Mouse (Mus musculus) splenic B cell, adult 2 months (primary cell): Measurements from ENCODE around the gene Hdlbp.
"Not testable (repeated sequence)": the region's sequence is repeated elsewhere in the genome, so short reads cannot be mapped to it uniquely, and the experiment has no call there.

ENCODE experiments used
- DNase-seq: peaks from one replicate; pipeline ENCODE4 v3.0.0-alpha.2; 2011; ENCODE audit warnings: low read depth, low spot score
- H3K27me3 ChIP-seq: 2 replicates; pipeline ENCODE4 v1.6.1; 2012; ENCODE audit warnings: mild to moderate bottlenecking, low read length, moderate library complexity, mixed read lengths; ENCODE audit not compliant: control insufficient read depth, poor library complexity, insufficient read depth, severe bottlenecking
- H3K36me3 ChIP-seq: 2 replicates; pipeline ENCODE4 v1.6.1; 2012; ENCODE audit warnings: mild to moderate bottlenecking, low read length, moderate library complexity, mixed read lengths; ENCODE audit not compliant: control insufficient read depth, poor library complexity, insufficient read depth, severe bottlenecking

Hdlbp gene

DNA sequence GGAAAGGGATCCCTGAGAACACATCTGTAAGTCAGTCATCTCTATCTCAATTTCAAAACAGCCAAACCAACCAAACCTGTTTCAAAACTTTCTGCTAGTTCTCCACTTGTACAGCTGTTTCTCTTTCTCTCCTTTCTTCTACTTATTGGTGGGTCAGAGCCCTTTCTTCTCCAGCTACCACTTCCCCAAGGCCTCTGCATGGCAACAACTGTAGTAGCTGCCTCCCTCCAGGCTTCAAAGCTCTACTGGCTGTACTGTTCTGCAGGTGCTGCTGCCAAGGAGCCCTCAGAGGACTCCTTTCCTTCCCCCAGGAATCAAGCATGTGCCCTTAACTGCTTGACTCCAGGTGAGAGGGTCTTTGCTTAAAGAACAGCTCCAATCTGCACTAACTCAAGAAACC is 12.9 kb downstream of the Hdlbp start:
- no peak for DNase-seq
- 0 out of 2 replicates have a peak, but pooled peaks cover 3% of the 10 kb centered on the region for H3K36me3 ChIP-seq
- H3K27me3 ChIP-seq = no peaks in the 10 kb centered on the region

- 0 out of 2 replicates have a peak, but pooled peaks cover 3% of the 10 kb centered on the region for H3K36me3 ChIP-seq
- no peak for DNase-seq
These were observed 13.5 kb downstream of the Hdlbp start for GRCm38 (mm10) chr1:93465066-93465465.

GRCm38 (mm10) chr1:93459101-93459500 is 19.5 kb downstream of the Hdlbp start:
- no peaks in the 10 kb centered on the region for H3K27me3 ChIP-seq
- no peak for DNase-seq
- H3K36me3 ChIP-seq = no peaks in the 10 kb centered on the region

More at GRCm38 (mm10) chr1:93465066-93465465, 13.5 kb downstream of the Hdlbp start:
- H3K27me3 ChIP-seq = no peaks in the 10 kb centered on the region

DNA sequence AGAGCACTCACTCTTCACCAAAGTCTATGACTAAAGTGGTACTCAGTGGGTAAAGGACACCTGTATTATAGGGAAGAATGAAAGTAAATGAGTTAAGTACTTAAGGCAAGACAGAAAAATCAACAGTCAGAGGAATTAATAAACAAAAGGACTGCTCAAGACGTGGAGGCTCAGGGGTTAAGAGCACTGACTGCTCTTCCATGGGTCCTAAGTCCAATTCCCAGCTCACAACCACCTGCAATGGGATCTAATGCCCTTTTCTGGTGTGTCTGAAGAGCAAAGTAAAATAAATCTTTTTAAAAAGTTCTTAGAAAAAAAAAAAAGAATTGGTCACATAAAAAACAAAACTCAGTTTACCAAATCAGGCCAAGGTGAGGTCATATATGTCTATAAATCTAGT is 20.3 kb downstream of the Hdlbp start:
- H3K36me3 ChIP-seq = no peaks in the 10 kb centered on the region
- DNase-seq = no peak
- H3K27me3 ChIP-seq = no peaks in the 10 kb centered on the region

- H3K27me3 ChIP-seq = no peaks in the 10 kb centered on the region
- no peak for DNase-seq
These were observed 24.8 kb downstream of the Hdlbp start for GRCm38 (mm10) chr1:93453721-93454255.

DNA sequence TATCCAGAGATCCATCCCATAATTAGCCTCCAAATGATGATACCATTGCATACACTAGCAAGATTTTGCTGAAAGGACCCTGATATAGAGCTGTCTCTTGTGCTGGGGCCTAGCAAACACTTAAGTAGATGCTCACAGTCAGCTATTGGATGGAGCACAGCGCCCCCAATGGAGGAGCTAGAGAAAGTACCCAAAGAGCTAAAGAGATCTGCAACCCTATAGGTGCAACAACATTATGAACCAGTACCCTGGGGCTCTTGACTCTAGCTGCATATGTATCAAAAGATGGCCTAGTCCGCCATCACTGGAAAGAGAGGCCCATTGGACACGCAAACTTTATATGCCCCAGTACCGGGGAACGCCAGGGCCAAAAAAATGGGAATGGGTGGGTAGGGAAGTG is 28.5 kb downstream of the Hdlbp start:
- DNase-seq, H3K36me3 ChIP-seq, H3K27me3 ChIP-seq: not testable (repeated sequence)

More at GRCm38 (mm10) chr1:93453721-93454255, 24.8 kb downstream of the Hdlbp start:
- H3K36me3 ChIP-seq = no peaks in the 10 kb centered on the region

DNA sequence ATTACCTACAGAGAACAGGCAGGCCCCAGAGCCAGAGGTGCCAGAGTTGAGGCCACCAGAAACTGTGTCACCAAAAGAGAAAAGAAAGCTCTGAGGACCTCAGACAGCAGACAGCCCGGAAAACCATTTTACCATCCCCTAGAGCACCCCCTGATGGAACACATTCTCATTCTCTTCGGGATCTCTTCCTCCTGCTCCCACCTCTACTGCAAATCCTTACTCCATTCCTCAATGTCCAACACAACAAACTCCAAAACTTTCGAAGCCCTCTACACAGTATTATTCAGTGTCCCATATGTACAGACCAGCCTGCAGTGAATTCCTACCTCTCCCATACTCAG is 32.8 kb downstream of the Hdlbp start:
- DNase-seq = no peak
- H3K27me3 ChIP-seq = no peaks in the 10 kb centered on the region

DNA sequence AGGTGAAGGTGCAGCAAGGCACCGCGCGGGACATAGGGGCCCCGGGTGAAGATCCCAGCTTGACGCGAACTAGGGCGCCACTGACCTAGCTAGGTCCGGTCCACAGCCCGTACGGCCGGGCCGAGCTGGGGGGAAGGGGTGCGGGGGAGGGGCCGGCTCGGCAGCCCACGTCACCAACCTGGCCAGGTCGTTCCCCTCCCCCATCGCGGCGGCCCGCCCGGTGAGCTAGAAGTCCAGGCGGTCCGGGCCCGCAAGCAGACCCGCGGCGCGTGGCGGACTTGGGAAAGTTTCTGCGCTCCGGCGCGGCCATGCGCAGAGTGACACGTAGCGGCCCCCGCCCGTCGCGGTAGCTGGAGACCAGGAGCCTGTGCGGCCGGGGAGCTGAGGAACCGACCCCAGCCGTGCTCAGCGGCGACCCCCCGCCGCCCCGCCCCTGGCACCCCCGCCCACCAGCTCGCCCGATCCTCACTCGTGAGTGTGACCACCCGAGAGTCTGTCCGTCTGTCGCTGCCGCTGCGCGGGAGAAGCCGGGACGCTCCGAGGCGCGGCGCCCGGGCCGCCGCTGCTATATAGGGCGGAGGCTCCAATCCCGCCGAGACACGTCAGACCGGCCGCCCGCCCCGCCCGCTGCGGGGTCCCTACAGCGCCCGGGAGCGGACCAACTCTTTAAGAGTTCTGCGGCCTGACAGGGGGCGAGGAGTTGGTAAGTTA is 33.3 kb downstream of the Hdlbp start:
- peak; percentile 72 for DNase-seq
- 0 out of 2 replicates have a peak, but pooled peaks cover 5% of the 10 kb centered on the region for H3K36me3 ChIP-seq
- H3K27me3 ChIP-seq = no peaks in the 10 kb centered on the region

More for the DNA sequence above, 32.8 kb downstream of the Hdlbp start:
- H3K36me3 ChIP-seq = 0 out of 2 replicates have a peak, but pooled peaks cover 2% of the 10 kb centered on the region

DNA sequence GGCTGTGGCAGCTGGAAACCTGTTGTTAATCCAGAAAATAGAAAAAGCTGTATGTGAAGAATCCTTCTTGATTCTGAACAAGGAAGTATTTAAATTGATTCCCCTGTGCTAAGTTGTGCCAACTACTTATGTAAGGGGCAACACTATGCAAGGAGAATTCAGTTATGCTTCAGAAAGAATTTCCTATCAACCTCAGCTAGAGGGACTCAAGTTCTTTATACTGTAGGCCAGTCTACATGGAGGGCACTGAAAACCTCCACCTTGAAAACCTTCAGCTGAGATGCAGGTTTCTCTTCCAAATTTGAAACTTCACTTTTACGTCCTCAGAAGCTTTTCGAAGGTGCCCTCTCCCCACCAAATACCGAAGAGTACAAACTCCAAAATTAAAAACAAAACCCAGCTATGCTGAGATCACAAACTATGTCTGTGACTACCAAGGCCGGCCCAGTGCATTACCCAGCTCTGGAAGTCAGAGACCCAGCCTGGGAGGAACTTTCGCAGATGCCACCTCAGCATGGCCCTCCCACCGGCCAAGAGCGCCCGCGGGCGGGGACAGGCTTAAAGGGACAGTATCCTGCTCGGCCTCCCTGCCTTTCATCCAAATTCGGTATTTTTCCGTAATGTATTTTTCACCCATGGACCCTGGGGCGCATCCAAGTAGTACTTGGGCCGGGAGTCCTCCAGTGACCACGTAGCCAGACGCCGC is 34.1 kb downstream of the Hdlbp start:
- DNase-seq = peak; percentile 63
- Histone ChIP-seq H3K27me3 (no peaks in the 10 kb centered on the region), H3K36me3 (peaks cover 5% of the 10 kb centered on the region; the same call in 1 of the 2 replicates)

- no peaks in the 10 kb centered on the region for H3K27me3 ChIP-seq
- no peak for DNase-seq
- H3K36me3 ChIP-seq = peaks cover 12% of the 10 kb centered on the region
These were observed 39.3 kb downstream of the Hdlbp start for GRCm38 (mm10) chr1:93439321-93439720.

DNA sequence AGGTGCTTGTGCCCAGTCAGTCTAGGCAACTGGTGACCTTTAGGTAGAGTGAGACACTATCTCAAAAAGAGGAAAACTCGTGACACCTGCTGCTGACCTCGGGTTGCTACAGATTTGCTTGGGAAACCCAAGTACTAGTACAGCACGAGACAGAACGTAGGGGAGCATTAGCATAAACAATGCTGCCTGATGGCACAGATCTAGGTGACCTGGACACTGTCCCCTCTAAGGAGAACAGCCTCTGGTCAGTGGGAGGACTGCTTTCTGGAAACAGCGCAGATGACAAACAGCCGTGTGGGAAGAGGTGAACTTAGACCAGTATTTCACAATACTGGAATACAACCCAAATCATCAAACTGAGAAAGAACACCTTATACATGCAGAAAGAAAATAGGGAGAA is 46.5 kb downstream of the Hdlbp start:
- Histone ChIP-seq H3K27me3 (no peaks in the 10 kb centered on the region), H3K36me3 (peaks cover 15% of the 10 kb centered on the region; the same call in 1 of the 2 replicates)
- no peak for DNase-seq

GRCm38 (mm10) chr1:93403403-93403802 is 75.2 kb downstream of the Hdlbp start:
- DNase-seq = no peak
- Histone ChIP-seq H3K36me3 (peaks cover 4% of the 10 kb centered on the region), H3K27me3 (no peaks in the 10 kb centered on the region)

- DNase-seq = peak; percentile 79
- Histone ChIP-seq H3K36me3 (peaks cover under 1% of the 10 kb centered on the region; the same call in 1 of the 2 replicates), H3K27me3 (no peaks in the 10 kb centered on the region)
These were observed 77.2 kb downstream of the Hdlbp start for GRCm38 (mm10) chr1:93401191-93402052.

DNA sequence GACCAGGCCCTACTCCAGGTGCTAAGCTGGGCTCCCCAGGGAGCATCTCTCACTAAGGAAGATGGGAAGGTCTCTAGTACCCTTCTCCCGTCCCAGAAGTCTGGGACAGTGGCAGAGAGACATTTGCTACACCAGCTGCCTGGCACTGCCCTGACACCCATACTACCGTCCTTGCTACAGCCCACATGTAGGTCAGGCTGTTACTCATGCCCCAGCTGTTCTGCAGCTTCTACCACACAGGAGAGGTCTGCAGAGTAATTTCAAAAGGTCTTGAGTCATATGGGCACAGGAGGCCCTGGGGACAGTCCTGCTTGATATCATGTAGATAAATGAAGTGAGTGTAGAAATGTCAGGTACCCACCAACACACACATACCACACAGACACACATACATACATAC is 89.7 kb downstream of the Hdlbp start:
- no peak for DNase-seq
- no peaks in the 10 kb centered on the region for H3K36me3 ChIP-seq

More for the DNA sequence above, 89.7 kb downstream of the Hdlbp start:
- H3K27me3 ChIP-seq = no peaks in the 10 kb centered on the region
